Mouse (Mus musculus): ENCODE measurements at regions not wholly inside any gene's neighbourhood (a gene's known extent, or its start where the extent isn't known, plus 50 kb on each side); places are given as distances from the start of the nearest gene placed in this dataset.

DNA sequence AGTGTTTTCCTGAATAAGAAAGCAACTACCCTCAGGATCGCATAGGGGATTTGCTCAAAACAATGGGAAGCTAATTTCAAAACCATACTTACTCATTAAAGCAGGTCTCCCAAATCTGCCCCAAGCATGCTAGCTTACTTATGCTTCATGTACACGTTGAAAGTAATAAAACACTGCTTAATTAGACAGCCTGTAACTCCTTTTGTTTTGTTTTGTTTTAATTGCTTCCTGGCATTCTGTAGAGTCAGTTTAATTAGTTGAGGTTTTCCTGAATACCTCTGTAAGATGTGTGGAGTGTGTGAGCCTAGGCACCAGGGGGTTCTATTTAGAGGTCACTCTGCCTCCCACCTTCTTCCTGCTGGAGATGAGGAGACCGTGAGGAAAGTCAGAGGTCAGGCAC, 147.9 kb downstream of the Nufip1 start:
- Histone ChIP-seq H3K9ac (ENCODE audit: low read length) (no peak overlapping the region), H3K4me3 (ENCODE audit: low read depth, low read length) (no peak overlapping the region), H3K4me2 (no peak overlapping the region), H3K4me1 (ENCODE audit: control insufficient read depth, insufficient read depth, low read length) (peaks cover 29% of the 10 kb centered on the region), H3K27me3 (ENCODE audit: control insufficient read depth, insufficient read depth, low read length) (no peaks in the 10 kb centered on the region), H3K36me3 (ENCODE audit: control insufficient read depth, insufficient read depth, low read length) (no peaks in the 10 kb centered on the region), H3K9me3 (ENCODE audit: control insufficient read depth, low read length) (no peaks in the 10 kb centered on the region), H3K27ac (ENCODE audit: low read depth, low read length) (no peak overlapping the region)
- DNase-seq (ENCODE audit: low spot score, missing footprints) (no peak), ATAC-seq (ENCODE audit: low FRiP score) (no peak)
- 15% methylated on average over 3 of the region's 3 CpGs for WGBS

DNA sequence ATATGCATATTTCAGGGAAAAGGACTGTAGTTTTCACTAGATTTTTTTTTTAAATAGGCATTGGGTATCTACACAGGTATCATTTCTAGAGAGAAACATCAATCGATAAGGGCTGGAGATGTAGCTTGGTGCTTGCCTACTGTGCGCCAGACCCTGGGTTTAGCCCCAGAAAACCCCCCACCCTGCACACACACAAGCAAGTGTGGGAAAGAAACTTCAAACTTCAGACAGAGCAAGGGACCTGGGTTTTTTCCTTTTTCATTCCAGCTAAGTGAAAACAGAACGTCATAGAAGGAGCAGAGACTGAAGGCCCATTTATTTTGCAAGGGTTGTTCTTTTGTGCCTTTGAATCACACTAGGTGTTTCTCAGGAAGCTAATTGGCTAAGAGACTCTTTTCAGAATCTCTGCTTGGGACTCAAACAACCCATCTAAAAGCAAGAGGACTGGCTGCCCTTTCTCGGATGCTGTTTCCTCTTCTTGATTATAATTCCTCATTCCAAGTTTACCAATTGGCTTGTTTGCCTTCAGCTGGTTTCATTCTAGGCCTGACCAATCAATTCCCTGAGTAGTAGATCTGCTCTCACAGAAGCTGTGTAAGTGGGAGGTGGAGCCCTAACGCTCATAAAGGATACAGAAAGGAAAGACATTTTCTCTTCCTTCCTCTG, 150.1 kb downstream of the Nufip1 start:
- H3K9ac ChIP-seq (ENCODE audit: low read length), result no peak overlapping the region
- ATAC-seq (ENCODE audit: low FRiP score), result no peak
- H3K4me1 ChIP-seq (ENCODE audit: control insufficient read depth, insufficient read depth, low read length), result peaks cover 11% of the 10 kb centered on the region
- H3K4me3 ChIP-seq (ENCODE audit: low read depth, low read length), result no peak overlapping the region
- no peak overlapping the region for H3K27ac ChIP-seq (ENCODE audit: low read depth, low read length)
- 72% methylated on average over 5 of the region's 5 CpGs for WGBS
- H3K27me3 ChIP-seq (ENCODE audit: control insufficient read depth, insufficient read depth, low read length), result no peaks in the 10 kb centered on the region
- no peak overlapping the region for H3K4me2 ChIP-seq
- no peak for DNase-seq (ENCODE audit: low spot score, missing footprints)
- H3K36me3 ChIP-seq (ENCODE audit: control insufficient read depth, insufficient read depth, low read length), result no peaks in the 10 kb centered on the region
- H3K9me3 ChIP-seq (ENCODE audit: control insufficient read depth, low read length), result no peaks in the 10 kb centered on the region

DNA sequence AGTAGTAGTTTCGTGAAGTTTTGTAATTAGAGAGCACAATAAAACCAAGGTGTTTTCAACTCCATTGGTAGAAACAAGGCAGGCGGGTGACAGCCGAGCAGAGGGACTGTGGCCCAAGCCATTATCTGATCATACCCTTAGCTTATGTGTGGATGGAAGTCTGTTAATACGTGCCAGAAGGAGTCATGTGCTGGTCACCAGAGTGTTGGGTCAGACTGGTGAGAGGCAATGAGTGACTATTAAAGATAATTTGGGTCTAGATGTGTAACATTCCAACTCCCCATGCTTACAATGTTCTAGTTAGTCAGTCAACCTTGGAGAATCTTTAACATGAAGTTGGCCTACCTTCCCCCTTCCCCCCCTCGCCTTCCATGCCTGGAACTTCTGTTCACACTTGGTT, 151.1 kb upstream of the Tsc22d1 start:
- no peak overlapping the region for H3K4me2 ChIP-seq
- no peak for DNase-seq (ENCODE audit: low spot score, missing footprints)
- peaks cover 6% of the 10 kb centered on the region for H3K4me1 ChIP-seq (ENCODE audit: control insufficient read depth, insufficient read depth, low read length)
- no peak overlapping the region for H3K27ac ChIP-seq (ENCODE audit: low read depth, low read length)
- no peak overlapping the region for H3K4me3 ChIP-seq (ENCODE audit: low read depth, low read length)
- no peak overlapping the region for H3K9ac ChIP-seq (ENCODE audit: low read length)
- 91% methylated on average over 5 of the region's 5 CpGs for WGBS
- H3K27me3 ChIP-seq (ENCODE audit: control insufficient read depth, insufficient read depth, low read length), result no peaks in the 10 kb centered on the region
- ATAC-seq (ENCODE audit: low FRiP score), result no peak
- no peaks in the 10 kb centered on the region for H3K36me3 ChIP-seq (ENCODE audit: control insufficient read depth, insufficient read depth, low read length)
- peaks cover 5% of the 10 kb centered on the region; the same call in 1 of the 2 replicates for H3K9me3 ChIP-seq (ENCODE audit: control insufficient read depth, low read length)

- Histone ChIP-seq H3K36me3 (ENCODE audit: control insufficient read depth, insufficient read depth, low read length) (no peaks in the 10 kb centered on the region), H3K9ac (ENCODE audit: low read length) (no peak overlapping the region), H3K27ac (ENCODE audit: low read depth, low read length) (no peak overlapping the region), H3K9me3 (ENCODE audit: control insufficient read depth, low read length) (peaks cover 5% of the 10 kb centered on the region; the same call in 1 of the 2 replicates), H3K4me2 (no peak overlapping the region), H3K4me3 (ENCODE audit: low read depth, low read length) (no peak overlapping the region), H3K4me1 (ENCODE audit: control insufficient read depth, insufficient read depth, low read length) (peaks cover 6% of the 10 kb centered on the region), H3K27me3 (ENCODE audit: control insufficient read depth, insufficient read depth, low read length) (no peaks in the 10 kb centered on the region)
- ATAC-seq (ENCODE audit: low FRiP score) (no peak), DNase-seq (ENCODE audit: low spot score, missing footprints) (no peak)
- 92% methylated on average over 5 of the region's 5 CpGs for whole genome bisulfite sequencing
Observed at GRCm38 (mm10) chr14:76265819-76266218, 148.9 kb upstream of the Tsc22d1 start.

DNA sequence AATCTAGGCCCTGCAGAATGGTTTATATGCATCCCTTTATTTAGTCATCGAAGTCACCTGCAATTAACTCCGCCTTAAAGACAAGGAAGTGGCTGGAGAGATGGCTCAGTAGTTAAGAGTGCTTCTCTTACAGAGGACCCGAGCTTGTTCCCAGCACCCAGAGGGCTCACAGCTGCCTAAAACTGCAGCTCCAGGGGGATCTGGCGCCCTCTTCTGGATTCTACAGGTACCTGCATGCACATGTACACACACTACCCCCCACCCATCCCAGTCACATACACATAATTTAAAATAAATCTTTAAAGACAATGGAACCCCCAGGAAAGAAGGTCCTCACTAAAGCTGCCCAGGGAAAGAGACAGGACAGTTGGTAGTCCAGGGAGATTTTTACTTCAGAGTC, 148.5 kb upstream of the Tsc22d1 start:
- H3K27me3 ChIP-seq (ENCODE audit: control insufficient read depth, insufficient read depth, low read length), result no peaks in the 10 kb centered on the region
- no peak overlapping the region for H3K4me3 ChIP-seq (ENCODE audit: low read depth, low read length)
- ATAC-seq (ENCODE audit: low FRiP score) (no peak), DNase-seq (ENCODE audit: low spot score, missing footprints) (no peak)
- no peak overlapping the region for H3K4me2 ChIP-seq
- peaks cover 6% of the 10 kb centered on the region for H3K4me1 ChIP-seq (ENCODE audit: control insufficient read depth, insufficient read depth, low read length)
- peaks cover 5% of the 10 kb centered on the region; the same call in 1 of the 2 replicates for H3K9me3 ChIP-seq (ENCODE audit: control insufficient read depth, low read length)
- no peaks in the 10 kb centered on the region for H3K36me3 ChIP-seq (ENCODE audit: control insufficient read depth, insufficient read depth, low read length)
- no peak overlapping the region for H3K27ac ChIP-seq (ENCODE audit: low read depth, low read length)
- no peak overlapping the region for H3K9ac ChIP-seq (ENCODE audit: low read length)
- WGBS, result 88% methylated on average over 4 of the region's 4 CpGs

DNA sequence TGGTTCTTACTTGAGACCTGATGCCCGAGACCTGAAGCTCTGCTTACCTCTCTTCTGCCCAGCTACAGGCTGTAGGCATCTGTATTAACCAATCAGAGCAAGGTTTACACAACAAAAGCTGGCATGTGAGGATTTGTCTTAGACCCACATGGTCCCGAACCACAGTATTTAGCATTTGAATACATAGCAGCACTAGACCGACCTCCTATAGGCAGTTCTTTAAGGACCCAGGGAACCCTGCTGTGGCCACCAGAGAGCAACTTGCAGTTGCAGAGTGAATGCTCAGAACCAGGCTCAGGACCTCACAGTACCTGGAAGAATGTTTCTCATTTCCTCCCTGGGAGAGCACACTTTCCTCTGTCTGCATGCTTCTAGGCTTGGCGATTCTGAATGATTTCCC, 147.7 kb upstream of the Tsc22d1 start:
- H3K36me3 ChIP-seq (ENCODE audit: control insufficient read depth, insufficient read depth, low read length), result no peaks in the 10 kb centered on the region
- H3K4me1 ChIP-seq (ENCODE audit: control insufficient read depth, insufficient read depth, low read length), result peaks cover 6% of the 10 kb centered on the region
- H3K4me3 ChIP-seq (ENCODE audit: low read depth, low read length), result no peak overlapping the region
- H3K27me3 ChIP-seq (ENCODE audit: control insufficient read depth, insufficient read depth, low read length), result no peaks in the 10 kb centered on the region
- 8% methylated on average over 4 of the region's 4 CpGs for WGBS
- peak; percentile 65 for ATAC-seq (ENCODE audit: low FRiP score)
- H3K9ac ChIP-seq (ENCODE audit: low read length), result no peak overlapping the region
- no peak overlapping the region for H3K27ac ChIP-seq (ENCODE audit: low read depth, low read length)
- H3K9me3 ChIP-seq (ENCODE audit: control insufficient read depth, low read length), result peaks cover 5% of the 10 kb centered on the region; the same call in 1 of the 2 replicates
- H3K4me2 ChIP-seq, result no peak overlapping the region
- no peak for DNase-seq (ENCODE audit: low spot score, missing footprints)

- 91% methylated on average over 11 of the region's 11 CpGs for WGBS
- DNase-seq (ENCODE audit: low spot score, missing footprints), result no peak
- H3K9me3 ChIP-seq (ENCODE audit: control insufficient read depth, low read length), result peaks cover 1% of the 10 kb centered on the region; the same call in 1 of the 2 replicates
- no peak for ATAC-seq (ENCODE audit: low FRiP score)
- no peaks in the 10 kb centered on the region for H3K27me3 ChIP-seq (ENCODE audit: control insufficient read depth, insufficient read depth, low read length)
- H3K36me3 ChIP-seq (ENCODE audit: control insufficient read depth, insufficient read depth, low read length), result no peaks in the 10 kb centered on the region
- peaks cover 6% of the 10 kb centered on the region for H3K4me1 ChIP-seq (ENCODE audit: control insufficient read depth, insufficient read depth, low read length)
- H3K27ac ChIP-seq (ENCODE audit: low read depth, low read length), result no peak overlapping the region
- H3K4me2 ChIP-seq, result no peak overlapping the region
- H3K4me3 ChIP-seq (ENCODE audit: low read depth, low read length), result no peak overlapping the region
- no peak overlapping the region for H3K9ac ChIP-seq (ENCODE audit: low read length)
Observed at GRCm38 (mm10) chr14:76271190-76271589, 143.6 kb upstream of the Tsc22d1 start.

- DNase-seq (ENCODE audit: low spot score, missing footprints) (no peak), ATAC-seq (ENCODE audit: low FRiP score) (no peak)
- Histone ChIP-seq H3K4me2 (no peak overlapping the region), H3K9me3 (ENCODE audit: control insufficient read depth, low read length) (no peaks in the 10 kb centered on the region), H3K9ac (ENCODE audit: low read length) (no peak overlapping the region), H3K27me3 (ENCODE audit: control insufficient read depth, insufficient read depth, low read length) (no peaks in the 10 kb centered on the region), H3K4me3 (ENCODE audit: low read depth, low read length) (no peak overlapping the region), H3K4me1 (ENCODE audit: control insufficient read depth, insufficient read depth, low read length) (no peaks in the 10 kb centered on the region), H3K27ac (ENCODE audit: low read depth, low read length) (no peak overlapping the region), H3K36me3 (ENCODE audit: control insufficient read depth, insufficient read depth, low read length) (no peaks in the 10 kb centered on the region)
- WGBS, result 90% methylated on average over 4 of the region's 4 CpGs
Observed at GRCm38 (mm10) chr14:76272840-76273239, 141.9 kb upstream of the Tsc22d1 start.

- 91% methylated on average over 9 of the region's 9 CpGs for WGBS
- no peak overlapping the region for H3K9ac ChIP-seq (ENCODE audit: low read length)
- ATAC-seq (ENCODE audit: low FRiP score) (no peak), DNase-seq (ENCODE audit: low spot score, missing footprints) (no peak)
- no peaks in the 10 kb centered on the region for H3K9me3 ChIP-seq (ENCODE audit: control insufficient read depth, low read length)
- no peak overlapping the region for H3K4me3 ChIP-seq (ENCODE audit: low read depth, low read length)
- H3K4me1 ChIP-seq (ENCODE audit: control insufficient read depth, insufficient read depth, low read length), result no peaks in the 10 kb centered on the region
- H3K36me3 ChIP-seq (ENCODE audit: control insufficient read depth, insufficient read depth, low read length), result no peaks in the 10 kb centered on the region
- H3K27ac ChIP-seq (ENCODE audit: low read depth, low read length), result no peak overlapping the region
- H3K4me2 ChIP-seq, result no peak overlapping the region
- no peaks in the 10 kb centered on the region for H3K27me3 ChIP-seq (ENCODE audit: control insufficient read depth, insufficient read depth, low read length)
Observed at GRCm38 (mm10) chr14:76276655-76277054, 138.1 kb upstream of the Tsc22d1 start.
